Mouse (Mus musculus) adrenal gland, adult (tissue): ENCODE measurements at regions not wholly inside any gene's neighbourhood (a gene's known extent, or its start where the extent isn't known, plus 50 kb on each side); places are given as distances from the start of the nearest gene placed in this dataset.

Experiments
- DNase-seq, 2 experiments: peaks; one replicate each; pipeline ENCODE4 v3.0.0; 2022 to 2023; ENCODE audit warnings: low spot score in 1 of 2; ENCODE audit not compliant: inconsistent age in 2 of 2

- DNase-seq, result peak in 1 of 2 experiments; percentile 33
Observed at GRCm38 (mm10) chr4:99491536-99492514, 164.3 kb upstream of the Foxd3 start.

GRCm38 (mm10) chr4:99503221-99503744 lies 152.8 kb upstream of the Foxd3 start:
- no peak for DNase-seq

GRCm38 (mm10) chr4:99511993-99512392 lies 144.1 kb upstream of the Foxd3 start:
- no peak for DNase-seq

- no peak for DNase-seq
Observed at GRCm38 (mm10) chr4:99516883-99517282, 139.2 kb upstream of the Foxd3 start.

GRCm38 (mm10) chr4:99527441-99527840 lies 128.7 kb upstream of the Foxd3 start:
- DNase-seq, result no peak

- DNase-seq, result no peak
Observed at GRCm38 (mm10) chr4:99544014-99544413, 112.1 kb upstream of the Foxd3 start.

- DNase-seq, result no peak
Observed at GRCm38 (mm10) chr4:99545742-99546141, 110.4 kb upstream of the Foxd3 start.

GRCm38 (mm10) chr4:99557963-99558362 lies 98.1 kb upstream of the Foxd3 start:
- DNase-seq, result no peak

GRCm38 (mm10) chr4:99560604-99561003 lies 95.5 kb upstream of the Foxd3 start:
- DNase-seq, result no peak

- DNase-seq, result peak in 1 of 2 experiments; percentile 47
Observed at GRCm38 (mm10) chr4:99561506-99561937, 94.6 kb upstream of the Foxd3 start.

GRCm38 (mm10) chr4:99565401-99565800 lies 90.7 kb upstream of the Foxd3 start:
- DNase-seq, result no peak

GRCm38 (mm10) chr4:99572841-99573642 lies 83.1 kb upstream of the Foxd3 start:
- DNase-seq, result peak; percentile 31 to 73

GRCm38 (mm10) chr4:99574021-99574531 lies 82.0 kb upstream of the Foxd3 start:
- no peak for DNase-seq

- no peak for DNase-seq
Observed at GRCm38 (mm10) chr4:99574984-99575383, 81.1 kb upstream of the Foxd3 start.

GRCm38 (mm10) chr4:99597781-99598180 lies 58.3 kb upstream of the Foxd3 start:
- DNase-seq, result no peak

GRCm38 (mm10) chr4:99600741-99601140 lies 55.4 kb upstream of the Foxd3 start:
- no peak for DNase-seq

GRCm38 (mm10) chr4:99601463-99601862 lies 54.6 kb upstream of the Foxd3 start:
- DNase-seq, result no peak
